Mouse (Mus musculus) gonadal fat pad, adult 2 months (tissue): ENCODE results near the gene Rtkn2. TPM values are rescaled to one million over a fixed set of nuclear protein-coding genes. Genes with fewer than 3 reads are reported as not detected.

Experiments
- DNase-seq: peaks from one replicate; pipeline ENCODE4 v3.0.0-alpha.2; 2012; ENCODE audit warnings: low read depth
- polyA plus RNA-seq: library from polyadenylated mRNA; depleted of rRNA; stranded (reverse); fragments of >200 nt; gene quantifications from 2 replicates; pipeline ENCODE4 v1.2.3, GENCODE M21; 2012

Gene Rtkn2
- polyA plus RNA-seq, 1 experiment: 0.07 TPM

DNA sequence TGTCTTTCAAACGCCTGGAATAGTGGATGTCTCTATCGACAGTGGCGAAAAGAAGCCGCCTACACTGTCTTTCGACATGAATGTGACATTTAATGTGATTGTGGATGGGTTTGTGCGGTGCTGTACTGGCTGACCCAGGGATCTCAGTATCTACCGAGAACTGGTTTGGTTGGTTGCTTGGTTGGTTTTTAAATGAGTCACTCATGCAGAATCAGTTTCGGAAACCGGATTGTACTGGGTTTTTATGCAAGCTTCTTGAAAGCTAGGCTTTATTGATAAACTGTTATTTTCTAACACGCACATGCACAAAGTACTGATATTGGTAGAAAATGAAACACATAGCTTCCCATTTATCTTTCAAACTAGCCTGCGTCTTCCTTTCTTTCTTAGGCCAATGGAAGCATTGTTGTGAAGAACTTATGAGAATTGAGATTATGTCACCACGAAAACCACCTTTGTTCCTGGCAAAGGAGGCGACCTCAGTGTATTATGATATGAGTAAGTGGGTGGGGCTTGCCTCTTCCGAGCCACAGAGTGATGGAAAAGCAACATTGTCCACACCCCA lies 60.4 kb downstream of the Rtkn2 start:
- peak; percentile 40 for DNase-seq

- DNase-seq: no peak
Observed at GRCm38 (mm10) chr10:68040394-68040793, 61.0 kb downstream of the Rtkn2 start.

GRCm38 (mm10) chr10:68043973-68044372 lies 64.6 kb downstream of the Rtkn2 start:
- no peak for DNase-seq

DNA sequence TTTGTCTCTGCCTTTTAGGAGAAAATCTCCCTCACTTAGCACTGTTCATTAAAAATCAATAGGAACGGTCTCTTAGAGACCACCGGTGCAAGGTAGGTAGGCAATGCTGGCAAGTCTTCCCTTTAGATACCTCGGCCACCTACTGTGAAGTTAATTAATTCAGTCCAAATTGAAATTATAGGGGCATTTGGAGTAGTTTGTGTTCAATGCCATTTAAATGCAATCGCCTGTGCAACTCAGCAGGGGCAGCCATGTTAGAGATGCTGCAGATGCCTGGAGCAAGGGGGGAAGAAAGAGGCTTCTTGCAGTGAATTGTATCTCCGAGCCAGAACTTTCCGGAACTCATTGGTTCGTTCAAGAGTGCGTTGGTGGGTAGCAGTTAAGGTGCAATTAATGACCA lies 65.5 kb downstream of the Rtkn2 start:
- DNase-seq: no peak

DNA sequence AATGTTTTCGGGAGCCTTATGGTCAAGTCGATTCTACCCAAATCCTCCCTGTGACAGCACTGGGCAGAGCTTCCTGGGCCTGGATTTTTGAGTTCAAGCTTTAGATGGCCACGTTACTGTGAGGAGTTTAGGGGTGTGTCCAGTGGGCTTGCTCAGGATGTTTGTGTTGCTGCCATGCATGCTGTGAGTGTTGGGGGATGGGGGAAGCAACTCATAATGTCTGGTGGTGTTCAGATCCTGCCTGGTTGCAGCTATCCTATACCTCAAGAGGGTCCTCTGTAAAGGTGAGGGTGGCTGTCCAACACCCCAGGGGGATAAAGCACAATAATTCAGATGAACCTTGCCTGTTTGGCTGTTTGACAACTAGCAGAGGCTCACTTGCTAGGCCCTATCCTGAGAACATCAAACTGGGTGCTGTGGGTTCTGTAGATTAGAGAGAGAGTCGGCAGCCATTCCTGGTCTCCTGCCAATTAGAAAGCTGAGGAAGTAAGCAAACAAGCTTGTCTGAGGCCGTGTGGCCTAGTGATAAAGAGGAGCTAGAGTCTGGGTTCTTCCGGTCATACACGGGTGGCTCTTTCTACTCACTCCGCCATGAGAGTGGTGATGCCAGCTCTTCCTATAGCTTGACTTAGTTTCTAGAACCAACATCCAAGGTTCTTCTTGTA lies 69.4 kb downstream of the Rtkn2 start:
- DNase-seq: no peak

- DNase-seq: no peak
Observed at GRCm38 (mm10) chr10:68050882-68051281, 71.5 kb downstream of the Rtkn2 start.

- no peak for DNase-seq
Observed at GRCm38 (mm10) chr10:68051316-68051933, 72.1 kb downstream of the Rtkn2 start.

GRCm38 (mm10) chr10:68052307-68052706 lies 72.9 kb downstream of the Rtkn2 start:
- no peak for DNase-seq

- DNase-seq: no peak
Observed at GRCm38 (mm10) chr10:68054131-68054530, 74.8 kb downstream of the Rtkn2 start.

- no peak for DNase-seq
Observed at GRCm38 (mm10) chr10:68054706-68055105, 75.3 kb downstream of the Rtkn2 start.

DNA sequence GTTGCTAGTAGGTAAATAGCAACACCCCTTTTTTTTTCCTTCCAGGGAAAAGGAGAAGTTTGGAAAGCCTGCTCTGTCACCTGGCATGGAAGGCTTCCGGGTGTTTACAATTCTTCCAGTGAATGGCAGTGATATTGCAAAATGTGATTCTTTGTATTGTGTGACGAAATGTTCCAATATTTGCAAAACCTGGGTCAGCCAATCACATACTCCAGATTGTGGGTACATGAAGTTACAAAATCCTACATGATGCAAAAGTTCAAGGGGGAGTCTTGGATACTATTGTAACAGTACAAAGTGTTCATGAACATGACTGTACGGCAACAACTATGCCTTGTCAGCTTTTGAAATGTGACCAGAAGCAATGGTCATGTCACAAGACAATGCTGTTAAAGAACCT lies 78.5 kb downstream of the Rtkn2 start:
- peak; percentile 100 for DNase-seq

GRCm38 (mm10) chr10:68058378-68058777 lies 79.0 kb downstream of the Rtkn2 start:
- no peak for DNase-seq

- no peak for DNase-seq
Observed at GRCm38 (mm10) chr10:68060590-68061248, 81.3 kb downstream of the Rtkn2 start.

GRCm38 (mm10) chr10:68061249-68061615 lies 81.9 kb downstream of the Rtkn2 start:
- no peak for DNase-seq

DNA sequence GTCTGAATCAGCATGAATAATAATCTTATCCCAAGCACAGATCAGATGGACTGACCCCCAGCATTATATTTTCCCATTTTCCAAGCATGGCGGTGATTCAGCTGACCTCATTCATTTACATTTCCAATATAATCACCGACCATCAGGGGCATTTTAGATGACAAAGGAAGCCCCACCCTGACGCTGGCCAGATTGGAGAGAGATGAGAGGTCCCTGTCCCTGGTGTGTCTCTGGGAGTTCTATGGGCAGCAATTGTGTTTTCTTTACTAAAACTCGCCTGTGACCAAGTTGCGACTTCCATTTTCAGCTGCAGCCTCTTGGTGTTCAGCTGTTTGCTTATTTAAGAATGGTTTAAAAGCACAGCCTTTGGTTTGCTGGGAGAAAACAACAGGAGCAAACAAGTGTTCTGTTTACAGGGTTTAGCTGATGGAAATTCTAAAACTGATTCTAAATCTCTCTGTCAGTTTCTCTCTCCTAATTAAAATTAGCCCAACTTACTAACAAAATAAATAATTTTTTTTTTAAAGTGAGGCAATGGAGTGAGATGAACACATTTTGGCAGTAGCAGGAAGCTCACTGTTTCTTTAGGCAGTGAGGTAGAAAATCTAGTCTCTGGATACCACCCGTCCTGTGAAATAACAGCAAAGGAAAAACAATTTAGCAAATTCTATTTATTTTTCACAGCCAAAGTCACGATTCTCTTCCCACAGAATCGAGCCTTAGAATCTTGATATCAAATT lies 84.6 kb downstream of the Rtkn2 start:
- no peak for DNase-seq

DNA sequence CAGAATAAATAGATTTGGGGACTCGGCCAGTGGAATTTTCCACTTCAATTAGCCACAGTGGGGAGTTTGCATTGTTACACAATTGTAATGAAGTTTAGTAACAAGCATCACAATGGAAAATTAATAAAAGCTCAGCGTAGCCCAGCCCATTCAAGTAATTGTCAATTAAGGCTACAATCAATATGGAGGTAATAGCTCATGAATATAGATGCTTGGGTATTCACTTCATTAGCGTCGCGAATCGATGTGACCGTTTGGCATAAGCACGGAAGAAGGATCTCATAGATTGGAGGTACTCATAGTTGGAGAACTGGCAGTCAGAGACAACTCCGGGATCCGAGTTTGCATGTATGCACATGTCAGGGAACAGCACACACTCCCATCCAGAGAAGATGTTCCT lies 85.2 kb downstream of the Rtkn2 start:
- no peak for DNase-seq

DNA sequence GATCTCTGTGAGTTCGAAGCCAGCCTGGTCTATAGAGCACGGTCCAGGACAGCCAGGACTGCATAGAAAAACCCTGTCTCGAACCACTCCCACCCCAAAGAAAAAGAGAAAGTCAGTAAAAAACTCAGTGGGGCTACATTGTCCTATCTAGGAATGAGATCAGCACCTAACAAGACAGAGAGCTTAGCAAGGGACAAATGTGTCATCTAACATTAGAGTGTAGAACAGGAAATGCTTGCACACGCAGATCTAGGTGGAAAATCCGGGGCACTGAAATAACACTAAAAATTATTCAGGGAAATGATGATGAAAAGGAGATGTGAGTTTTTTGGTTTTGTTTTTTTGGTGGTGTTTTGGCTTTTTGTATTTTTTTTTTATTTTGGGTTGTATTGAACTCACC lies 86.8 kb downstream of the Rtkn2 start:
- no peak for DNase-seq

- no peak for DNase-seq
Observed at GRCm38 (mm10) chr10:68067961-68068360, 88.6 kb downstream of the Rtkn2 start.

DNA sequence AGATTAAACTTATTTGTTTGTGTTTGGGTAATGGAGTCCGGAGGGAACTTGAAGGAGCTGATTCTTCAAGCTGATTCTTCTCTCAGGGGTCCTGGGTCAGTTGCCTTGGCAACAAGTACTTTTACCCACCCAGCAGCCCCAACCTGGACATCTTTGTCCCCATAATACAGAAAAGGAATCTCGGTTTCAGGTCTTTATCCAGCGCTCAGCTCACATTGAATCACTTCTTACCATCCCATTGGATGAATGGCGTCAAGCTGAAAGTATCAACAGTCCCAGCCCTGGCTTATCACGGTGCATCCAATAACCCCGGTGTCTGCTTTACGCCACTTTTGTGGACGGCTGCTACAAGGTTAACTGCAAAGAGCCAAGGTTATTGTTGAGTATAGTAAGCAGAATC lies 89.1 kb downstream of the Rtkn2 start:
- no peak for DNase-seq

GRCm38 (mm10) chr10:68071041-68071440 lies 91.7 kb downstream of the Rtkn2 start:
- no peak for DNase-seq

- no peak for DNase-seq
Observed at GRCm38 (mm10) chr10:68072626-68073025, 93.3 kb downstream of the Rtkn2 start.

DNA sequence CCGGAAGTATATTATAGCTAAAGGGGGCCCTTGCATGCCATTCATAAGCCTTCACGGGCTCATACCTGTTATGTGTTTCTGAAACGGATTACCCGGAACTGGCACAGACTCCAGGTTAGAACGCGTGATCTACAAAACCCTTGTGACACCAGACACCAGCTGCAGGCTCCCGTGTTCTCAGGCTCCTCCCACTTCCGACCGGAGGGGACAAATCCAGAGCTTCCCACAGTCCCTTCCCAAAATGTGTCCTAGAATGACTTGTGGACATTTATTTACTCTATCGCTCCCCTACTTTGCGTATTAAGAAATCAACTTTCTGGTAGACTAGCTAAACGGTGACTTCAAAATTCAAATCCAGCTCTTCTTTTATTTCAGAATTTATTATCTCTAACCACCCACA lies 94.9 kb downstream of the Rtkn2 start:
- no peak for DNase-seq
